Mouse (Mus musculus) duodenum, adult 2 months (tissue): ENCODE data around the gene Rpl18. TPM values are rescaled to one million over a fixed set of nuclear protein-coding genes. Genes with fewer than 3 reads are reported as not detected.

Experiments
- polyA plus RNA-seq: library from polyadenylated mRNA; depleted of rRNA; stranded (reverse); fragments of >200 nt; gene quantifications from 2 replicates; pipeline ENCODE4 v1.2.3, GENCODE M21; 2012; ENCODE audit warnings: low replicate concordance; rRNA removed

The Rpl18 gene
- polyA plus RNA-seq: 1,256 and 1,945 TPM in 2 replicates

DNA sequence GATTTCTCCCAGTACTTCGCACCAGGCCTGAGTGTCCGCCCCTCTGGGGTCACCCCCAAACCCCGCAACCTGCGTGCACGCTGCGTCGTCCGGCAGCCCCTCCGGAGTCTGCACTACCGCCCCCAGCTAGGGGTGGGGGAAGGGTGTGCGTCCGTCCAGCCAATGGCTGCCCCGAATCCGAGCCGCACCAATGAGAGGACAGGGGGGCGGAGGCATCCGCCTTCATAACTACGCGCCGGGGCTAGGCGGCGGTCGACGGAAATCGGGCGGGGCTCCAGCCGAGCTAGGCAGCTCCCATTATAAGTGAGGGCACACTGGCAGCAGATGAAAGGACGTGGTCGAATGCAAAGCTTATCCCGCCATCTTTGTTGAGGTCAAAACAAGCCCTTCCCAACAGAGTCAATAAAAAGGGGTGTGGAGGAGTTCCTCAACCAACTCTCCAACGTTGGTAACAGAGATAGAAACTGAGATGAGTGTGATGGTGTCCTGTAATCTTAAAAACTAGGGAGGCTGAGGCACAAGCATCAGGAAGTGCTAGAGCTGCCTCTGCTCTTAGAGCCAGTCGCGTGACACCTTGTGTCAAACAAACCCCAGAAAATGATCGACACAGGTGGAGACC, at the start of gene Rpl18:
Gene Rpl18, plus strand, starts transcription at position 368 of the 619 bp plus-strand sequence.

DNA sequence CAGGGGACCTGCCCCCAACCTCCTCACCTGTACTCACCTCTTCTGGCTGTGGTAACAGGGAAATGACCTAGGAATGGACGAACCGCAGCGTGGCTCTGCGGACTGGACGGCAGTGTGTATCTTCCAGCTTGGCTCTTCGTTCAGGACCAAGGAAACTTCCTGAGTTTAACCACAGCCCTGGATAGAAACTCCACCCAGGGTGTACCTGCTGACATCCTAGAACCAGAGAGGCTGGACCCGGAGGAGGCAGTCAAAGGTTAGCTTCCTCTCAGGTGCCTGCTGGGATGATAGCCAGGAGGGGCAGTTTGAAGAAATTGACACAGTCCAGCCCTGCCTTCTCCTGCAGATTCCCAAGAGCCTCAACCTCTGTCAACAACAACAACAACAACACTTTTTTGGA, 49.1 kb upstream of the Rpl18 start, which contains the start of gene Fut2:
Gene Fut2, minus strand, starts transcription at position 234 of the 400 bp plus-strand sequence.

DNA sequence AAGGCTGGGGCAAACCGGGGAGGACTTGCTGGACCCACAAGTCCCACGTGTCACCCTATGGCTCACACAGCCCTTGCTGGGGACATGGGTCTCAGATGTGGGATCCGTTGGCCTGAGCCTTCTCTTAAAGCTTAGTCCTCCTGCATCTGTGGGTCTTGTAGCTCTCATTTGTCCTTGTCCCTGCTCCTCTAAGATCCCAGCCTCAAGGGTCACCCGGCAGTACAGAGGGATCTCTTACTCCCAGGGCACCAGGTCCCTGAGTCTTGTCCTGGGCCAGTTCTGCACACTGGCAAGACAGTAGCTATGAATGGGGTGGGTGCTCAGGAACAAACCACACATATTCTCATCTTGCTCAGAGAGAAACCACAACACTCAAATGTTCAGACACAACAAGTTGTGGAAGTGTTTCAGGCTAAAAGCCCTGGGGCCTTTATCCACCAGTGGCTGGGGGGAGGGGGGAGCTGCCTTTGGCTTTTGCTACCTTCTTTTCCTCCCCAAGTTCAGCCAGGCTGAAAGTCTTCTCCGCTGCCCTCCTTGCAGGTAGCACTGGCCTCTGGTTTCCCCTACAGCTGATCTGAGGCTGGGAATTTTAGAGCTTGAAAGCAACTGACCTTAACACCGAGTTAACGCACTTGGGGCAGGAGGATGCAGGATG, 31.7 kb upstream of the Rpl18 start, which contains the start of gene Ntn5:
Gene Ntn5, plus strand, starts transcription at position 627 of the 655 bp plus-strand sequence.

GRCm38 (mm10) chr7:45693921-45694591, 21.2 kb upstream of the Rpl18 start, which contains the start of gene Sec1:
Sec1 (minus strand) TSS chr7:45694402.

DNA sequence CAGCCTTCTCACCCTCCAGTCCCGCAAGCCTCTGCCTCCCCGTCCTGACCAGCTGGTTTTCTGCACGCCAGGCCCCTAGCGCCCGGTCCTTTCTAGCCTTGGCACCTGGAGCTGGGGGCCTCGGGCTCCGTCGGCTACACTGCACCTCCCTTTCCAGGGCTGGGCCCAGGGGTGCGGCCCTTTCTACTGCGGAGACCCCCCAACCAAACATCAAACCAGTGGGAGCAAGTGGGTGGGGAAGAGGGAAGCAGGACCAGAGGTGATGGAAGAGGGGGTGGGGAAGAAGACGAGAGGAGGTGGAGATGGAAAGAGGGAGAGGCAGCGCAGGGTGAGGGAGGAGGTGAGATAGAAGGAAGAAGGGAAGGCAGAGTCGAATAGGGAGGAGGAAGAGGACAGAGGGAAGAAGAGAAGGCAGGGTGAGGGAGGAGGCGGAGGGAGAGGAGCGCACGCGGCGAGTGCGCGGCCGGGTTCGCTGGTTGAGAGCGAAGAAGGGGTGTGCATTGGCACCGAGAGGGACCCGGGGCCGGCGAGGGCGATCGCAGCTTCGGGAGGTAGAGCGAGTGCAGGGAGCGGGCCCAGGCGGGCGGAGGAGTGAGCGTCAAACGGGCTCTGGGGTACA, 15.6 kb upstream of the Rpl18 start, which contains the start of gene Car11:
Gene Car11, plus strand, starts transcription at position 321 of the 619 bp plus-strand sequence.

DNA sequence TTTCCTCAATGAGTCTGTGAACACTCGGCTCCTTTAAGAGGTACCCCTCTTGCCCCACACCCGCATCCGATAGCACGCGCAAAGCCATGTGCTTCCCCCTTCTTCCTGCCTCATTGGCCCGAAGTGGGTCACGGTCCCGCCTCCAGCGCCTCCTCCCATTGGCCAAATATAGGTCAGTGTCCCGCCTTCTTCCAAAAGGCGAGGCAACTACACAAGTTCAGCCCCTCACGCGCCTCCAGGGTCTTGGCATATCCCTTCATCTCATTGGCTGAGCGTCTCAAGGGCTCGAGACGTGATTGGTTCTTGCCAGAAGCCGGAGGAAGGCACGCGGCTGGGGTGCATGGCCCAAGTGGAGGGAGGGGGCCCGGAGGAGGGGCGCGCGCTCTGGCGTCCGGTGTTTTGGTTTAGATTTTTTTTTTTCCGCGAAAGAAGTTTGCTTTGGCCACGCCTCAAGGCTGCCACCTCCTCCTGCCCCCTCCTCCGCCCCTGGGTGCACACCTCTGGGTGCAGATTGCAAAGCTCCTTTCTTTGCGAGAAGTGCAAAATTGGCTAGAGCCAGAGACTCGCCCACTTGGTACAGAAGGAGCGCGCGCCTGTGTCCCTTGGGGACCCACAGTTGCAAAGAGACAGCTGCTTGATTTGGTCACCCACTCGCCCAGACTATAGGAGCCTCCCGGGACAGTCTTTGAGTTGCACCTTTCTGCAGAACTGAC, 10.4 kb upstream of the Rpl18 start, which contains the start of gene Dbp:
Gene Dbp, plus strand, starts transcription at position 359 of the 713 bp plus-strand sequence.

DNA sequence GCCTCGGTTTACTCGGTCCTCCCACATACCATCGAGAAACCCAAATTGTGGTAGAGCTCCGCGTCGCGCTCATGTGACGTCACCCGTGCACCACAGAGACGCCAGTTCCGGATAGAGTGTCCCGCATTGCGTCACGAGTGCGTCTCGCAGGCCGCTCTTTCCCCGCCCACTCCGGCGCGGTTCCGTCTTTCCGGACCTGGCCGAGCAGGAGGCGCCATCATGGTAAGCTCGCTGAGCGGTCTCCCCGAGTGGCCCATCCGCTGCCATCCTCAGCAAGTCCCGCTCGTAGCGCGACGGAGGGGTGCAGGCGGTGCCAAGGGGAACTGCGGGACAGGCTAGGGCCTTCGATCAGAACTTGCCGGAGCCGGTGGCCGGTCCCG, 2.7 kb downstream of the Rpl18 start, which contains the start of gene Sphk2:
Gene Sphk2, minus strand, starts transcription at position 85 of the 380 bp plus-strand sequence.

DNA sequence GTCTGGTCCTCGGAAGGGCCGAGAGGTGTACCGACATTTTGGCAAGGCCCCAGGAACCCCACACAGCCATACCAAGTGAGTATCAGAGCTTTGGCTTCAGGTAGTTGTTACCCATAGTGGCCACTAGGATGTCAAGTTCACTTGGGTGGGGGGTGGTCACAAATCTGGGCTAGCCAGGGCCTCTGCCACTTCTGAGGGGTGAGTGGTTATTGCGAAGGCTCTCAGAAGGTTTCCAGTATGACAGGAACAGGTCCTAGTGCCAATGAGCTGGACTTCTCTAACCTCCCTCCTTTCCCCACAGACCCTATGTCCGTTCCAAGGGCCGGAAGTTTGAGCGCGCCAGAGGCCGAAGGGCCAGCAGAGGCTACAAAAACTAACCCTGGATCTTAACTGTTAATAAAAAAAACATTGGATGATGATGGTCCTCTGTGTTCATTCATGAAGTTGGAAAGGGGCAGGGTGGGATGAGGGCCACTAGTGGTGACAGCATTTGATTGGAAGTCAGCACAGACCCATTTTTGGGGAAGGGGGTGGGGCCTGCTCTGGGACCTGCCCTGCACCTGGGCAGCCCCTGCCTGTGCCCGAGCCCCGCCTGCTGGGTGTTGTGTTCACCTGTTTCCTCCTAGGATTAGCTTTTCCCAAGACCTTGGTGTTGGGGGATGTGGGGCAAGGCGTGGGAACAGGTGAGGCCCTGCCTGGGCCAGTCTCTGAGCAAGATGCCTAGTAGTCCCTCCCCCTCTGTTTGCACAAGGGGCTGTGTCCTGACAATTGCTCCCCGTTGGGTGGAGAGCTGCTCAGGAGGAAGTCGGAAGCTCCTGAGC, 5.4 kb downstream of the Rpl18 start, which contains the start of gene Fam83e:
Gene Fam83e, plus strand, starts transcription at position 800 of the 821 bp plus-strand sequence.

DNA sequence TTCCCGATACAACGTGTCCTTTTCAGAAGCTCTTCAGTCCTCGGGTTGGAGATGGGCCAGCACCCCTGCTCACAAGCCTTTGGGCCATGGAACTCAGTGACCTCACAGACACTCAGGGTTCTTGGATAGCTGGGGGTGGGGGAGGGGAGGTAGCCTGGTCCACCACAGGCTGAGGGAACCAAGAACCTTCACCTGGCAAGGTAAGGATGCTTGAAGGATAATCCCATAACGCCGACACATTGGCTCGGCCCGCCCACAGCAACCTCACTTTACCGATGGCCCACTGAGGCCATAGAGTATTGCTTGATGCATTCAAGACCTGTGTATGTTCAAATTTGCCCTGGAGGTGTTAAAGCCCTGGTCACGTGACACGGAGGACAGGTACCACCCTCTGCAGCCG, 10.5 kb downstream of the Rpl18 start, which contains the start of gene Spaca4:
Gene Spaca4, minus strand, starts transcription at position 101 of the 400 bp plus-strand sequence.

Other genes starting within 250 kb of the Rpl18 start
- gene Bax, start 248.6 kb upstream of the Rpl18 start, polyA plus RNA-seq: 99.5 and 120 TPM in 2 replicates
- 0.18 TPM in 1 of 2 replicates, not detected in the other for gene Tulp2, start 233.6 kb upstream of the Rpl18 start, polyA plus RNA-seq
- not detected in 2 replicates for gene Gm45808, start 228.6 kb upstream of the Rpl18 start, polyA plus RNA-seq
- 0.32 and 0.59 TPM in 2 replicates for gene Dhdh, start 226.7 kb upstream of the Rpl18 start, polyA plus RNA-seq
- gene Nucb1, start 205.1 kb upstream of the Rpl18 start, polyA plus RNA-seq: 567 and 598 TPM in 2 replicates
- 18.7 and 21.9 TPM in 2 replicates for gene Ppp1r15a, start 189.2 kb upstream of the Rpl18 start, polyA plus RNA-seq
- 3.7 and 6.0 TPM in 2 replicates for gene Plekha4, start 189.1 kb upstream of the Rpl18 start, polyA plus RNA-seq
- gene Hsd17b14, start 160.6 kb upstream of the Rpl18 start, polyA plus RNA-seq: 0.63 and 0.78 TPM in 2 replicates
- 31.0 and 41.9 TPM in 2 replicates for gene Bcat2, start 145.3 kb upstream of the Rpl18 start, polyA plus RNA-seq
- 2.2 TPM in 1 of 2 replicates, not detected in the other for gene Fgf21, start 100.0 kb upstream of the Rpl18 start, polyA plus RNA-seq
- gene Fut1, start 98.2 kb upstream of the Rpl18 start, polyA plus RNA-seq: 0.47 and 1.1 TPM in 2 replicates
- 0.25 and 0.43 TPM in 2 replicates for gene Izumo1, start 93.6 kb upstream of the Rpl18 start, polyA plus RNA-seq
- gene Rasip1, start 88.0 kb upstream of the Rpl18 start, polyA plus RNA-seq: 8.4 and 11.8 TPM in 2 replicates
- gene Mamstr, start 75.5 kb upstream of the Rpl18 start, polyA plus RNA-seq: 1.1 and 2.0 TPM in 2 replicates
- 0.25 and 20.6 TPM in 2 replicates for gene Fut2, start 49.1 kb upstream of the Rpl18 start, polyA plus RNA-seq
- 0.15 and 0.25 TPM in 2 replicates for gene Ntn5, start 31.4 kb upstream of the Rpl18 start, polyA plus RNA-seq
- 0.08 and 0.23 TPM in 2 replicates for gene Sec1, start 21.1 kb upstream of the Rpl18 start, polyA plus RNA-seq
- gene Car11, start 15.6 kb upstream of the Rpl18 start, polyA plus RNA-seq: 1.8 and 5.9 TPM in 2 replicates
- gene Dbp, start 10.4 kb upstream of the Rpl18 start, polyA plus RNA-seq: 13.9 and 52.0 TPM in 2 replicates
- gene Sphk2, start 2.5 kb downstream of the Rpl18 start, polyA plus RNA-seq: 176 and 286 TPM in 2 replicates
- gene Fam83e, start 5.8 kb downstream of the Rpl18 start, polyA plus RNA-seq: 97.0 and 162 TPM in 2 replicates
- gene Spaca4, start 10.4 kb downstream of the Rpl18 start, polyA plus RNA-seq: 0.63 TPM in 1 of 2 replicates, not detected in the other
- 1.4 and 5.4 TPM in 2 replicates for gene Lmtk3, start 68.3 kb downstream of the Rpl18 start, polyA plus RNA-seq
- gene Sult2b1, start 69.2 kb downstream of the Rpl18 start, polyA plus RNA-seq: 111 and 403 TPM in 2 replicates
- gene Cyth2, start 99.1 kb downstream of the Rpl18 start, polyA plus RNA-seq: 68.2 and 124 TPM in 2 replicates
- gene Kcnj14, start 109.3 kb downstream of the Rpl18 start, polyA plus RNA-seq: 0.08 TPM in 2 replicates
- 12.1 and 13.8 TPM in 2 replicates for gene Grwd1, start 115.5 kb downstream of the Rpl18 start, polyA plus RNA-seq
- 305 and 397 TPM in 2 replicates for gene Kdelr1, start 157.3 kb downstream of the Rpl18 start, polyA plus RNA-seq
- 9.6 and 14.4 TPM in 2 replicates for gene Grin2d, start 162.9 kb downstream of the Rpl18 start, polyA plus RNA-seq
- gene Syngr4, start 181.3 kb downstream of the Rpl18 start, polyA plus RNA-seq: 0.14 and 0.53 TPM in 2 replicates
- gene Tmem143, start 181.5 kb downstream of the Rpl18 start, polyA plus RNA-seq: 73.2 and 97.3 TPM in 2 replicates
- 61.3 and 62.2 TPM in 2 replicates for gene Emp3, start 205.9 kb downstream of the Rpl18 start, polyA plus RNA-seq
- gene Ccdc114, start 208.6 kb downstream of the Rpl18 start, polyA plus RNA-seq: 10.6 and 24.0 TPM in 2 replicates